In the genomic region with DNA sequence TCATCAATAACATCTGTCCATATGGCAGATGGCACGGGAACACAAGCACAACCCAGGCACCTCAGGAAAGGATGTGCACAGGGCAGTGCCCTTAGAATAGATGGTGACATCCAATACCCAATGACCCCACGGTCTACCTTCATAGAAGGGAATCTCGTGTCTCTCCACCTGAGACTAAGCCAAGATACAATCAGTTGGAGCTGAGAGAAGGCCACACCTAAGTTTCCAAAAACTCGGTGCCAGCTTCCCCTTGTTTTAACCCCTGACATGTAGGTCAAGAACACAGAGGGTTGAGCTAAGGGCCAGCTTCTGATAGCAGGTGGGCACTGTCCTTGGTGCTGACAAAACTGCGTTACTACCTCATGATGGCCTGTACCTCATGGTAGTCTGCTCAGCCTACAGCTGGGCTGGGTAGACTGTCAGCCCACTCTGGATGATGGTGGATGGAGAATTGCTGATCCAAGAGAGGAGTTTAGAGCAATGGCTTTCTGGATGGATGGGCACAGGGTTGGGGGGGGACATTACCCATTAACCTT, we compare ENCODE assay signal across 21 mouse cellular contexts.
DNase-seq lines count a peak whose midpoint lies in the region; ATAC-seq and TF ChIP-seq lines count a peak whose summit lies in the region.
"Had no signal": no experiment of that assay in that cellular context is flagged by ENCODE, and none has a peak within 500 bp of the region (broad histone marks: within the 10 kb centered on the region; RNA-seq: fewer than 3 reads in every experiment).

No protein-coding gene starts in this region.

- no peak overlapping the region for H3K4me2 ChIP-seq in hindbrain, embryonic 11.5 days (replicated peaks; ENCODE audit: low read depth, low read length)
- H3K4me2 ChIP-seq in hindbrain, embryonic 14.5 days (replicated peaks) = no peak overlapping the region
- no peak overlapping the region for H3K4me2 ChIP-seq in myocyte (ENCODE audit: low read depth)
- H3K4me2 ChIP-seq: midbrain, embryonic 13.5 days had no signal

- WGBS in hindbrain, embryonic 11.5 days = 75% methylated on average over 5 of the region's 5 CpGs
- 82% methylated on average over 5 of the region's 5 CpGs for WGBS in hindbrain, embryonic 14.5 days

- H3K4me3 ChIP-seq in hindbrain, embryonic 11.5 days (ENCODE audit: low read depth, low read length) = no peak overlapping the region
- H3K4me3 ChIP-seq in hindbrain, embryonic 14.5 days (replicated peaks; ENCODE audit: low read length) = no peak overlapping the region
- H3K4me3 ChIP-seq in myocyte = no peak overlapping the region
- H3K4me3 ChIP-seq: heart, adult 2 months; hindbrain, embryonic 10.5 days; midbrain, embryonic 13.5 days had no signal

- H3K27me3 ChIP-seq in hindbrain, embryonic 11.5 days (ENCODE audit: control insufficient read depth, insufficient read depth, low read length) = no peaks in the 10 kb centered on the region
- no peaks in the 10 kb centered on the region for H3K27me3 ChIP-seq in hindbrain, embryonic 14.5 days (ENCODE audit: control insufficient read depth, insufficient read depth, low read length)
- no peaks in the 10 kb centered on the region for H3K27me3 ChIP-seq in myocyte (ENCODE audit: control insufficient read depth, insufficient read depth, insufficient read length)
- H3K27me3 ChIP-seq: midbrain, embryonic 13.5 days had no signal

- no peaks in the 10 kb centered on the region for H3K36me3 ChIP-seq in hindbrain, embryonic 11.5 days (ENCODE audit: control insufficient read depth, insufficient read depth, low read length)
- no peaks in the 10 kb centered on the region for H3K36me3 ChIP-seq in hindbrain, embryonic 14.5 days (replicated peaks; ENCODE audit: control insufficient read depth, insufficient read depth)
- no peaks in the 10 kb centered on the region for H3K36me3 ChIP-seq in myocyte (ENCODE audit: control insufficient read depth, insufficient read depth)
- H3K36me3 ChIP-seq: hindbrain, embryonic 10.5 days; midbrain, embryonic 13.5 days had no signal

- H3K9ac ChIP-seq in hindbrain, embryonic 11.5 days (ENCODE audit: low read depth, low read length) = no peak overlapping the region
- no peak overlapping the region for H3K9ac ChIP-seq in hindbrain, embryonic 14.5 days
- H3K9ac ChIP-seq: midbrain, embryonic 13.5 days had no signal

- no peaks in the 10 kb centered on the region for H3K9me3 ChIP-seq in hindbrain, embryonic 11.5 days (ENCODE audit: control insufficient read depth, low read length)
- H3K9me3 ChIP-seq in hindbrain, embryonic 14.5 days (ENCODE audit: control insufficient read depth, low read length) = no peaks in the 10 kb centered on the region
- H3K9me3 ChIP-seq: hindbrain, embryonic 10.5 days; midbrain, embryonic 13.5 days had no signal

- H3K4me1 ChIP-seq in hindbrain, embryonic 11.5 days (replicated peaks; ENCODE audit: control insufficient read depth, insufficient read depth, low read length) = no peaks in the 10 kb centered on the region
- H3K4me1 ChIP-seq in hindbrain, embryonic 14.5 days (replicated peaks; ENCODE audit: control insufficient read depth, insufficient read depth, low read length) = peaks cover 9% of the 10 kb centered on the region; the same call in 1 of the 2 replicates

- DNase-seq in hindbrain, embryonic 11.5 days (ENCODE audit: low spot score) = peak; percentile 20
- no peak for DNase-seq in hindbrain, embryonic 14.5 days (ENCODE audit: low spot score)
- DNase-seq in retina, embryonic 14.5 days (ENCODE audit: low spot score) = peak; percentile 16
- no peak for DNase-seq in retina, postnatal 1 day
- peak; percentile 16 for DNase-seq in embryo, embryonic 9.5 days (ENCODE audit: extremely low spot score)
- no peak for DNase-seq in thymus, adult 18-20 months
- DNase-seq in c-Kit-positive CD71-positive TER-119-positive erythroid progenitor cells, embryonic 14.5 days (ENCODE audit: low spot score) = no peak
- DNase-seq: adrenal gland, postnatal 14 days; B cell, adult 2 months; cerebellum, adult 2 months; gastrocnemius, postnatal 14 days; heart, adult 2 months; liver; lung, adult 18-20 months; right cerebral cortex, adult 18-20 months; thymus, adult 2 months had no signal

- H3K27ac ChIP-seq in hindbrain, embryonic 11.5 days (ENCODE audit: low read depth, low read length) = no peak overlapping the region
- H3K27ac ChIP-seq in hindbrain, embryonic 14.5 days = no peak overlapping the region
- H3K27ac ChIP-seq: heart, adult 2 months; hindbrain, embryonic 10.5 days; macrophage; midbrain, embryonic 13.5 days had no signal

- H3ac ChIP-seq in myocyte (ENCODE audit: control insufficient read depth, insufficient read length) = no peak overlapping the region

- TF ChIP-seq POLR2A in myocyte (IDR thresholded peaks at IDR 0.05; ENCODE audit: insufficient read length, low read depth) = no peak

- H3K79me2 ChIP-seq in myocyte (ENCODE audit: control insufficient read depth, insufficient read depth) = no peaks in the 10 kb centered on the region

- no peak for ATAC-seq in hindbrain, embryonic 11.5 days (ENCODE audit: low FRiP score)
- no peak for ATAC-seq in hindbrain, embryonic 14.5 days (ENCODE audit: low FRiP score)
- ATAC-seq: inflammation-experienced regulatory T-cells, adult 6 months; midbrain, embryonic 13.5 days had no signal

TF ChIP-seq in myocyte, 11 proteins besides CTCF, POLR2A, EP300 and RAD21:
- TF ChIP-seq MYOD1 (IDR thresholded peaks at IDR 0.05; ENCODE audit: control insufficient read depth in 1 of 3, insufficient read length in 2 of 3, low read depth in 2 of 3) (no peak), REST (IDR thresholded peaks at IDR 0.05; ENCODE audit: insufficient read depth, insufficient read length) (peak; percentile 80), TCF3 (IDR thresholded peaks at IDR 0.05; ENCODE audit: insufficient read length, low read depth) (no peak), CEBPB (IDR thresholded peaks at IDR 0.05; ENCODE audit: insufficient read depth, poor library complexity, severe bottlenecking) (no peak), TCF12 (IDR thresholded peaks at IDR 0.05; ENCODE audit: insufficient read depth, poor library complexity, severe bottlenecking) (no peak), SRF (IDR thresholded peaks at IDR 0.05; ENCODE audit: control insufficient read depth, insufficient read length, low read depth) (no peak), MYOG (IDR thresholded peaks at IDR 0.05; ENCODE audit: control insufficient read depth in 1 of 3, insufficient read depth in 1 of 3, insufficient read length in 2 of 3, low read depth in 2 of 3) (no peak)

Comparison
In these comparisons a context has a peak if more than half of its experiments do, and no peak if none do; other contexts are left out.
1. DNase-seq: peak in hindbrain, embryonic 11.5 days (single experiment), retina, embryonic 14.5 days (single experiment) and embryo, embryonic 9.5 days (single experiment); none in hindbrain, embryonic 14.5 days (single experiment), retina, postnatal 1 day (single experiment), thymus, adult 18-20 months (0 of 2) and c-Kit-positive CD71-positive TER-119-positive erythroid progenitor cells, embryonic 14.5 days (single experiment).